Comparison of ENCODE assay signal across 8 mouse cellular contexts in the genomic region with DNA sequence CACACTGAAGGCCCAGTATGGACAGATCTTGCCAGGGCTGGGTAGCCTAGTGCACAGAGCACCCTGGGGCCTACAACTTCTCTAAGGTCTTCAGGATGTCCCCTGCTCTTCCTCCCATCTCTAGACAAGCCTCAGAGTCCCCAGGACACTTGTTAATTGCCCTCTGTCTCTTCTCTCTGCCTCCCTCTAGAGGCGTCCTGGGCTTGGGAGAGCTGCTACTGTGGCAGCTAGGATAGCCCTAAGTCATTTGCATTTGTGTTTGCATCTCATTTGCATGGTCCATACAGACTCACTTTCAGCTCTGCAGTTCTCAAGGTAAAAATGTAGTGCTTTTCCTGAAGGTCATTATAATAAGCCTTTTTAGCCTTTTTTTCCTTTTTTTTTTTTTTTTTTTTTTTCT. TPM values are rescaled to one million over a fixed set of nuclear protein-coding genes. Genes with fewer than 3 reads are reported as not detected.
A peak's percentile ranks its signal among the peaks of the same experiment; 100 is the strongest.
DNase-seq lines count a peak whose midpoint lies in the region; ATAC-seq and TF ChIP-seq lines count a peak whose summit lies in the region.

No protein-coding gene starts in this region.

- peak; percentile 44 for TF ChIP-seq CTCF in gastrocnemius, adult 2 months (IDR thresholded peaks at IDR 0.05)
- TF ChIP-seq CTCF in forebrain, postnatal 0 days (IDR thresholded peaks at IDR 0.05; ENCODE audit: low read depth), result peak; percentile 63

- no peak overlapping the region for H3K4me3 ChIP-seq in gastrocnemius, adult 2 months
- no peak overlapping the region for H3K4me3 ChIP-seq in forebrain, postnatal 0 days (ENCODE audit: low read depth, low read length)

- 0% methylated on average over 1 of the region's 1 CpGs for WGBS in forebrain, postnatal 0 days

- intact Hi-C loops in gastrocnemius, adult 2 months (cut with DNase I), result no loop called here

- DNase-seq in gastrocnemius, adult 2 months, result no peak
- no peak for DNase-seq in gastrocnemius, adult 18-20 months (ENCODE audit: low spot score)
- DNase-seq in right cerebral cortex, postnatal 4 days, result peak; percentile 29
- DNase-seq in right cerebral cortex, adult 18-20 months, result no peak
- peak; percentile 52 for DNase-seq in forebrain, postnatal 0 days
- no peak for DNase-seq in gastrocnemius, adult 8-10 months (ENCODE audit: low spot score in 2 of 2)
- DNase-seq in Muller cell, postnatal 12 days (ENCODE audit: inconsistent ontology term), result no peak

- no peak for ATAC-seq in forebrain, postnatal 0 days
- ATAC-seq in megakaryocyte-erythroid progenitor cell, adult 5-6 weeks (replicated peaks; ENCODE audit: low FRiP score, low TSS enrichment, poor library complexity, severe bottlenecking), result peak; percentile 77

- H3K9me3 ChIP-seq in forebrain, postnatal 0 days (ENCODE audit: low read length), result no peaks in the 10 kb centered on the region

- H3K9ac ChIP-seq in forebrain, postnatal 0 days, result no peak overlapping the region

- no peaks in the 10 kb centered on the region for H3K27me3 ChIP-seq in forebrain, postnatal 0 days (ENCODE audit: insufficient read depth, low read length)

- no peaks in the 10 kb centered on the region for H3K4me1 ChIP-seq in forebrain, postnatal 0 days (ENCODE audit: insufficient read depth)

- no peaks in the 10 kb centered on the region for H3K36me3 ChIP-seq in forebrain, postnatal 0 days (ENCODE audit: insufficient read depth)

- no peak overlapping the region for H3K4me2 ChIP-seq in forebrain, postnatal 0 days (ENCODE audit: low read depth)

- no peak overlapping the region for H3K27ac ChIP-seq in gastrocnemius, adult 2 months
- H3K27ac ChIP-seq in forebrain, postnatal 0 days (ENCODE audit: low read depth, low read length), result no peak overlapping the region

RNA-seq across cellular contexts. Expression of a gene that starts 11.7 kb away (rescaled TPM):
- total RNA-seq in gastrocnemius, adult 2 months (2021), result under 1 TPM; 0.25 to 0.46 TPM
- under 1 TPM; 0.45 to 0.59 TPM for total RNA-seq in gastrocnemius, adult 18-20 months (2021)
- 7.4 and 14.5 TPM in 2 replicates for total RNA-seq in forebrain, postnatal 0 days (2014; rRNA removed)
- polyA plus RNA-seq in forebrain, postnatal 0 days (2015; fragmentation: Nextera tagmentation; extraction: Ambion mirVana), result 5.0 and 8.9 TPM in 2 replicates
- total RNA-seq in megakaryocyte-erythroid progenitor cell, adult 5-6 weeks (2014; fragmentation: Nextera tagmentation), result not detected in 2 replicates
- not detected in 2 replicates for total RNA-seq in megakaryocyte-erythroid progenitor cell, adult 5-6 weeks (2017)
- total RNA-seq in gastrocnemius, adult 8-10 months (2022), result under 1 TPM; 0.05 to 0.13 (median 0.07) TPM

RNA-seq across cellular contexts. Expression of a gene that starts 56.0 kb away (rescaled TPM):
- 10 to 100 TPM; 21.0 to 26.9 TPM for total RNA-seq in gastrocnemius, adult 2 months (2021)
- total RNA-seq in gastrocnemius, adult 18-20 months (2021), result 10 to 100 TPM; 22.5 to 24.6 TPM
- total RNA-seq in forebrain, postnatal 0 days (2014; rRNA removed), result 19.6 and 28.6 TPM in 2 replicates
- polyA plus RNA-seq in forebrain, postnatal 0 days (2015; fragmentation: Nextera tagmentation; extraction: Ambion mirVana), result 15.3 and 18.1 TPM in 2 replicates
- total RNA-seq in megakaryocyte-erythroid progenitor cell, adult 5-6 weeks (2014; fragmentation: Nextera tagmentation), result 13.2 and 20.7 TPM in 2 replicates
- 20.0 and 20.4 TPM in 2 replicates for total RNA-seq in megakaryocyte-erythroid progenitor cell, adult 5-6 weeks (2017)
- total RNA-seq in gastrocnemius, adult 8-10 months (2022), result 10 to 100 TPM; 22.4 to 29.0 (median 24.4) TPM

Comparison
In these comparisons a context has a peak if more than half of its experiments do, and no peak if none do; other contexts are left out.
1. DNase-seq: peak in right cerebral cortex, postnatal 4 days (single experiment) and forebrain, postnatal 0 days (single experiment); none in gastrocnemius, adult 2 months (single experiment), gastrocnemius, adult 18-20 months (single experiment), right cerebral cortex, adult 18-20 months (single experiment), gastrocnemius, adult 8-10 months (0 of 2) and Muller cell, postnatal 12 days (single experiment).